Mouse (Mus musculus) liver, embryonic 14.5 days (tissue): ENCODE measurements around the gene Otol1.

Source experiments
- CTCF ChIP-seq: IDR thresholded peaks from 2 replicates; pipeline ENCODE4 v1.5.1; 2016; ENCODE audit warnings: antibody characterized with exemption, low read depth, control low read depth
- EP300 ChIP-seq: IDR thresholded peaks from 2 replicates; pipeline ENCODE4 v1.6.1; 2016; ENCODE audit warnings: antibody characterized with exemption, low read depth

GRCm38 (mm10) chr3:70004379-70004778, 3.0 kb upstream of the Otol1 start:
- TF ChIP-seq EP300 (no peak), CTCF (no peak)
